Mouse (Mus musculus) adrenal gland, postnatal 0 days (tissue): Measurements from ENCODE around the gene Foxm1. TPM values are rescaled to one million over a fixed set of nuclear protein-coding genes. Genes with fewer than 3 reads are reported as not detected.

Source experiments
- polyA plus RNA-seq: library from polyadenylated mRNA; unstranded; fragments of >200 nt; fragmentation: Nextera tagmentation; extraction: Ambion mirVana; gene quantifications from 2 replicates; pipeline ENCODE4 v1.2.1, GENCODE M21; 2015

Gene Foxm1
- 6.0 and 6.9 TPM in 2 replicates for polyA plus RNA-seq

DNA sequence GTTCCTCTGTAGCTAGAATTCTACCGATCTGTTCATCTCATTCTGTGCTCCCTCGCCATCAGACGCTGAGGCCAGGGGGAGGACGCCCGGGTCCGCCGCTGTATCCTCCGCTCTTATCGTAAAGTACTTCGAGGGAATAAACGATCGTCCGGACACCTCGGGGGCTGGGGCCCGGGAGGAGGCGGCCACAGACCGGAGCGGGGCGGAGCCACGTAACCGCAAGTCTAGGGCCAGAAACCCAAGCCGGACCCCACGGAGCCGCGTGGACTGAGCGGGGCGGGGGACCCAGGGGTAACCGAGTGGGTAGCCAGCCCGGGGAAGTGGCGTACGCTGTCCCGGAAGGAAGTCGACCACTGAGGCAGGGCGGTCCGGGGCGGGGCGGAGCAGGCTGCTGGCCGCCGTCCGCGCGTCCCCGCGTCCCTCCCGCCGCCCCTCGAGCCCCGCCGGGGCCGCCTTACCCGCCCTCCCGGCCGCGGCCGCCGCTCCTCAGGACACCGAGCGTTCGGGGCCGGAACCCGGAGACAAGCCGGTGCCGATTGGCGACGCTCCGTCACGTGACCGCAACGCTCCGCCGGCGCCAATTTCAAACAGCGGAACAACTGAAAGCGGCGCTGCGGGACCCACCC, at the start of gene Foxm1, which contains the start of gene Rhno1:
Gene Foxm1 (plus strand): TSS at position 587 of the 626 bp plus-strand sequence.
Gene Rhno1 (minus strand): TSS at position 531 of the 626 bp plus-strand sequence.

DNA sequence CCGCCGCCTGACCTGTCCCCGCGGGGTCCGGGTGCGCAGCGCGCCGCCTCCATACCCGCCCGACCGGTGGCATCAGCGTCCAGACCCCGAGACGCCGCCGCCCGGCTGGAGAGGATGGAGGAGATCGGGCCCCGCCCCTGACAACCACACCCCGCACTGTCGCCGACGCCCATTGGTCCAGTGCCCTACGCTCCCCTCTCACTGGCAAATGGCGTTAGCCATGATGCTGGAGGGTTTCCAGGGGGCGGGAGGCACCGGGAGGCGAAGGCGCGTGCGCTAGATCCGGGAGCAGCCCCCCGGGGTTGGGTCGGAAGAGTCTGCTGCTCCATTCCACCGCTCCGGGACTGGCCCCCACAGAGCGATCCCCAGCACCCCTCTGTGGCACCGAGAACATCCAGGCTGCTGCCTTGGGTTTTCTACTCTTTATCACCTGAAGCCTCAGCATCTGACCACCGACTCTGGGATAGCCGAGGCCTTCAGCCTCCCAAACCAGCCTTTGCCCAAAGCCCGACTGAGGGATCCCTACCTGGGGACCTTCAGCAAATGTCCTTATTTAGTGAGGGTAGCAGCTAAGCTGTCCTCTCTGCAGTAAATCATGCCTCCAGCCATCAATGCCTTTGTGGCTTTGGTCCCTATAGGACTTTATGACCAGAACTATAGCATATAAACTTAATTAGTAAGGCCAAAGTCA, 6.9 kb upstream of the Foxm1 start, which contains the start of gene Tulp3:
Gene Tulp3 (minus strand): TSS at position 126 of the 691 bp plus-strand sequence.

DNA sequence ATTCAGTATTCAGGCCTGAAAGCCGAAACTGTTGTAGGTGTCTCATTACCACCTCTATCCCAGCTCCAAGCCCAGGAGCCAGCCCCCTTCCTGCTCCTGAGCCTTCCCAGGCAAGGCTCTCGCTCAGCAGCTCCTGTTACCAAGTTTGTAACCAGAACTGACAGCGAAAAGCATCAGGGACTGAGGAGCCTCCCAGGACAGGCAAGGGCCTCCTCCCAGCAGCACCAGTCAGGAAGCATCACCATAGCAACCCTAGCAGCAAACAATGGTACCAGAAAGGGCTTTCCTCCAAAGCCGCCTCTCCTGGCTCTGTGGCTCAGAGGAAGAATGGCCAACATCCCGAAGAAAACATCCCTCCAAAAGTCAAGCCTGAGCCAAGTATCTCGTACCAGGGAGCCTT, 12.4 kb downstream of the Foxm1 start, which contains the start of the genes Tex52 and Gm44596:
Gene Tex52 (plus strand): TSS at position 265 of the 400 bp plus-strand sequence.
Gene Gm44596 (plus strand): TSS at position 312 of the 400 bp plus-strand sequence.

DNA sequence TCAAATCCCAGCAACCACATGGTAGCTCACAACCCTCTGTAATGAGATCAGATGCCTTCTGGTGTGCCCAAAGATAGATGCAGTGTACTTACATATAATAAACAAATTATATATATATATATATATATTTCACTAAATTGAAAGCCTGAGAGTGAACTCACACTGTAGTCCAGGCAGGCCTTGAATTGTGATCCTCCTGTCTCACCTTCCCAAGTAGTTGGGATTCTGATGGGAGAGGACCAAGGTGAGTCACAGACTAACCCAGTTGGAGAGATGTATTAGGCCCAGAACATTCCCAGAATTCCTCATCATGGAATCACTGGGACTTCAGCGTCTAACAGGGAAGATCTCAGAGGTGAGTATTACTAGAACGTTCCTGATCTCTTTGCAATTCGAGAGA, 36.2 kb downstream of the Foxm1 start, which contains the start of gene Nrip2:
Gene Nrip2 (plus strand): TSS at position 301 of the 400 bp plus-strand sequence.

DNA sequence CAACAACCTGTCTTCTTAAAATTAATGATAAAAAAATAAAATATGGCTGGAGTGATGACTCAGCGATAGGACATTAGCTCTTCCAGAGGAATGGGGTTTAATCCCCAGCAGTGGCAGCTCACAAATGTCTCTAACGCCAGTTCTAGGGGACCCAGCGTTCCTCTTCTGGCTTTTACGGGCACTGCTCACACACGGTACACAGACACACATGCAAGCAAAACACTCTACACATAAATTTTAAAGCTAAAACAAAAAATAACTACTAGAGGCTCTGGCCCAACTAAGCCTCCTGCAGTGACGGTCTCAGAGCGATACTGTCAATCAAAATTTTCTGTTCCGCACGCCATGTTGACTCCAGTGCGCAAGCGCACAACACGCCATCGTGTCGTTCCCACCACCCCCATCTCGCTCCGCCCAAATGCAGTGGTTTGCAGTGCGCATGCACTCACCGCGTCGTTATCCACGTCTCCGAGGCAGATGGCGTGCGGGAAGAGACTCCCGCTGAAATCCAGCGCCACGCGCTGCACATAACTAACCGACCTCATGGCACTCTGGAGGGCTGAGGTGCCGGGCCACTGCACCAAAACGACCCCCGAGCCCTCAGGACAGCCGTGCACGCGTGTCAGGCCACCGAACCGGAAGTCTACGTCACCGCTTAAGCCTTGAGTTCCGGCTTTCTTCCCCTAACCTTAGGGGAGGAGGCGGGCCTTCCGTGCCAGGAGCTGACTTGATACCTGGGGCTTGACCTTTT, 61.7 kb downstream of the Foxm1 start, which contains the start of gene Itfg2:
Gene Itfg2 (minus strand): TSS at position 663 of the 751 bp plus-strand sequence.

Other genes starting within 250 kb of the Foxm1 start
- gene Tspan9, start 219.4 kb upstream of the Foxm1 start, polyA plus RNA-seq: 41.5 and 46.8 TPM in 2 replicates
- gene Tead4, start 62.1 kb upstream of the Foxm1 start, polyA plus RNA-seq: 0.95 and 1.1 TPM in 2 replicates
- gene Tulp3, start 7.1 kb upstream of the Foxm1 start, polyA plus RNA-seq: 8.7 and 14.9 TPM in 2 replicates
- gene Rhno1, start 56 bp upstream of the Foxm1 start, polyA plus RNA-seq: 35.5 and 40.3 TPM in 2 replicates
- 0.16 TPM in 1 of 2 replicates, not detected in the other for gene Tex52, start 12.5 kb downstream of the Foxm1 start, polyA plus RNA-seq
- not detected in 2 replicates for gene Gm44596, start 12.5 kb downstream of the Foxm1 start, polyA plus RNA-seq
- 5.3 and 6.0 TPM in 2 replicates for gene Nrip2, start 36.3 kb downstream of the Foxm1 start, polyA plus RNA-seq
- 20.5 and 21.0 TPM in 2 replicates for gene Itfg2, start 62.0 kb downstream of the Foxm1 start, polyA plus RNA-seq
- 161 and 192 TPM in 2 replicates for gene Fkbp4, start 75.7 kb downstream of the Foxm1 start, polyA plus RNA-seq
- 29.3 and 42.7 TPM in 2 replicates for gene Pzp, start 163.8 kb downstream of the Foxm1 start, polyA plus RNA-seq
- gene A2ml1, start 218.6 kb downstream of the Foxm1 start, polyA plus RNA-seq: 0.80 and 1.3 TPM in 2 replicates